Comparison of ENCODE assay signal across 9 mouse cellular contexts in the genomic region with DNA sequence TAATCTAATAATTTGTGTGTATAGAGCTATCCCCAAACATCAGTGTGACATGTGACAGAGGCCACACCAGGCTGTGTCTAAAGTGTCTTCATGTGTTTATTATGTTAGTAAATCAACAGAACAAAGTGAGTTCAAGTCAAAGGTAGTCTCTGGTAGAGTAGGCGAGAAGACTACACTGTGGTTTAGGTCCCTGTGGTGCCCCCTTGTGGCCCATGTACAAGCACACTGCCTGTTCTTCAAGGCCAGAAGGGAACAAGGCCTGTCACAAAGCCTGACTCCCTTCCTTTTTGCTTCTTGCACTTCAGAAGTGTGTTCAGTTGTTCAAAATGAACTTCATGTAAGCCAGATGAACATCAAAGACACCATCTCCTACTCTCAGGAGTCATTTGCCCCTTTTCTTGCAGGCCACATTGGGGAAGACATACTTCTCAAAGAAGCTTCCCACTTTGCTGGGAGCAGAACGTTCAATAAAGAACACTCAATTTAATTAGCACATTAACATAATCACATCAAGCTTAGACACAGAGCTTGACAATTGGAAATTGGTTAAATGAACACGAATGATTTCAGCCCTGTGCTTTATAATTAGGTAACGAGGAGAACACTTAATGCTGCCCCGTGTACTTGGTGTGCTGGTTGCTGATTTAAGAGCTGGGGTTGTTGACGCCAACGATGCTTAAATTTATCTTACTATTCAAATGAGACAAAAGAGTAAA. TPM values are rescaled to one million over a fixed set of nuclear protein-coding genes. Genes with fewer than 3 reads are reported as not detected.
DNase-seq lines count a peak whose midpoint lies in the region; ATAC-seq and TF ChIP-seq lines count a peak whose summit lies in the region.
"Had no signal": no experiment of that assay in that cellular context is flagged by ENCODE, and none has a peak within 500 bp of the region (broad histone marks: within the 10 kb centered on the region; RNA-seq: fewer than 3 reads in every experiment).

No protein-coding gene starts in this region.

- WGBS in hindbrain, embryonic 10.5 days = 79% methylated on average over 7 of the region's 7 CpGs
- WGBS in hindbrain, embryonic 12.5 days = 73% methylated on average over 7 of the region's 7 CpGs
- WGBS in forebrain, embryonic 12.5 days = 44% methylated on average over 7 of the region's 7 CpGs
- 76% methylated on average over 7 of the region's 7 CpGs for WGBS in liver, postnatal 0 days (ENCODE audit: insufficient replicate concordance)

- no peak for ATAC-seq in hindbrain, embryonic 12.5 days (ENCODE audit: low FRiP score)
- peak; percentile 82; the same call in 1 of the 2 replicates for ATAC-seq in forebrain, embryonic 12.5 days (ENCODE audit: low FRiP score)
- no peak for ATAC-seq in liver, postnatal 0 days

- H3K4me1 ChIP-seq in hindbrain, embryonic 10.5 days (replicated peaks) = no peaks in the 10 kb centered on the region; the same call in 1 of the 2 replicates
- no peaks in the 10 kb centered on the region for H3K4me1 ChIP-seq in hindbrain, embryonic 12.5 days
- no peaks in the 10 kb centered on the region; the same call in 1 of the 2 replicates for H3K4me1 ChIP-seq in forebrain, embryonic 12.5 days
- H3K4me1 ChIP-seq in liver, postnatal 0 days (ENCODE audit: insufficient read depth) = no peaks in the 10 kb centered on the region
- H3K4me1 ChIP-seq: hindbrain, embryonic 15.5 days had no signal

- no peak overlapping the region for H3K4me3 ChIP-seq in hindbrain, embryonic 10.5 days
- no peak overlapping the region for H3K4me3 ChIP-seq in hindbrain, embryonic 12.5 days
- no peak overlapping the region for H3K4me3 ChIP-seq in forebrain, embryonic 12.5 days (replicated peaks)
- no peak overlapping the region for H3K4me3 ChIP-seq in liver, postnatal 0 days (ENCODE audit: low read depth, low read length)
- H3K4me3 ChIP-seq: hindbrain, embryonic 15.5 days had no signal

- no peaks in the 10 kb centered on the region for H3K27me3 ChIP-seq in hindbrain, embryonic 10.5 days (ENCODE audit: insufficient read depth, poor library complexity, severe bottlenecking)
- H3K27me3 ChIP-seq in hindbrain, embryonic 12.5 days = no peaks in the 10 kb centered on the region
- no peaks in the 10 kb centered on the region for H3K27me3 ChIP-seq in forebrain, embryonic 12.5 days
- H3K27me3 ChIP-seq in liver, postnatal 0 days (ENCODE audit: insufficient read depth, low read length) = no peaks in the 10 kb centered on the region
- H3K27me3 ChIP-seq: hindbrain, embryonic 15.5 days had no signal

- no peaks in the 10 kb centered on the region for H3K9me3 ChIP-seq in hindbrain, embryonic 10.5 days
- no peaks in the 10 kb centered on the region for H3K9me3 ChIP-seq in hindbrain, embryonic 12.5 days (replicated peaks)
- no peaks in the 10 kb centered on the region for H3K9me3 ChIP-seq in forebrain, embryonic 12.5 days
- H3K9me3 ChIP-seq in liver, postnatal 0 days (ENCODE audit: low read length) = no peaks in the 10 kb centered on the region
- H3K9me3 ChIP-seq: hindbrain, embryonic 15.5 days had no signal

- TF ChIP-seq CTCF in liver, postnatal 0 days (IDR thresholded peaks at IDR 0.05; ENCODE audit: low read depth) = peak; percentile 37

- no peak overlapping the region for H3K4me2 ChIP-seq in hindbrain, embryonic 12.5 days (replicated peaks)
- no peak overlapping the region for H3K4me2 ChIP-seq in forebrain, embryonic 12.5 days
- no peak overlapping the region for H3K4me2 ChIP-seq in liver, postnatal 0 days (ENCODE audit: low read depth, low read length)
- H3K4me2 ChIP-seq: hindbrain, embryonic 15.5 days had no signal

- H3K36me3 ChIP-seq in hindbrain, embryonic 10.5 days = no peaks in the 10 kb centered on the region
- H3K36me3 ChIP-seq in hindbrain, embryonic 12.5 days = no peaks in the 10 kb centered on the region
- H3K36me3 ChIP-seq in forebrain, embryonic 12.5 days (replicated peaks) = no peaks in the 10 kb centered on the region
- no peaks in the 10 kb centered on the region for H3K36me3 ChIP-seq in liver, postnatal 0 days (replicated peaks; ENCODE audit: insufficient read depth, low read length)
- H3K36me3 ChIP-seq: hindbrain, embryonic 15.5 days had no signal

- H3K9ac ChIP-seq in hindbrain, embryonic 12.5 days = no peak overlapping the region
- H3K9ac ChIP-seq in forebrain, embryonic 12.5 days = no peak overlapping the region
- no peak overlapping the region for H3K9ac ChIP-seq in liver, postnatal 0 days (replicated peaks)
- H3K9ac ChIP-seq: hindbrain, embryonic 15.5 days had no signal

- H3K27ac ChIP-seq in hindbrain, embryonic 10.5 days = no peak overlapping the region
- H3K27ac ChIP-seq in hindbrain, embryonic 12.5 days = no peak overlapping the region
- H3K27ac ChIP-seq in forebrain, embryonic 12.5 days = no peak overlapping the region
- H3K27ac ChIP-seq in liver, postnatal 0 days (ENCODE audit: low read depth) = no peak overlapping the region
- H3K27ac ChIP-seq: hindbrain, embryonic 15.5 days had no signal

- TF ChIP-seq EP300 in liver, postnatal 0 days (IDR thresholded peaks at IDR 0.05; ENCODE audit: low read depth) = no peak

- DNase-seq in hindbrain, embryonic 10.5 days (ENCODE audit: low spot score) = peak; percentile 43
- DNase-seq in thymus, postnatal 14 days = peak; percentile 10
- DNase-seq in thymus, postnatal 25 days = no peak
- peak; percentile 22 for DNase-seq in liver, postnatal 0 days
- DNase-seq in ovary, adult 18-20 months (ENCODE audit: low spot score) = no peak
- no peak for DNase-seq in gastrocnemius, postnatal 4 days (ENCODE audit: low spot score in 2 of 2)

RNA-seq across cellular contexts. Expression of gene Arnt2, which starts 14.9 kb away (rescaled TPM):
- polyA plus RNA-seq in hindbrain, embryonic 10.5 days (2016; fragmentation: Nextera tagmentation; extraction: Ambion mirVana) = 22.6 and 30.1 TPM in 2 replicates
- 57.6 and 64.2 TPM in 2 replicates for polyA plus RNA-seq in hindbrain, embryonic 12.5 days (2016; fragmentation: Nextera tagmentation; extraction: Ambion mirVana)
- 65.9 and 69.2 TPM in 2 replicates for polyA plus RNA-seq in forebrain, embryonic 12.5 days (2016; fragmentation: Nextera tagmentation; extraction: Ambion mirVana)
- polyA plus RNA-seq in liver, postnatal 0 days (2015; fragmentation: Nextera tagmentation; extraction: Ambion mirVana) = 0.17 TPM in 1 of 2 replicates, not detected in the other
- total RNA-seq in gastrocnemius, postnatal 4 days (2021) = 1 to 10 TPM; 6.3 to 6.4 TPM

Comparison
In these comparisons a context has a peak if more than half of its experiments do, and no peak if none do; other contexts are left out.
1. DNase-seq: peak in hindbrain, embryonic 10.5 days (single experiment), thymus, postnatal 14 days (single experiment) and liver, postnatal 0 days (single experiment); none in thymus, postnatal 25 days (single experiment), ovary, adult 18-20 months (single experiment) and gastrocnemius, postnatal 4 days (0 of 2).
2. RNA of gene Arnt2, which starts 14.9 kb away (polyA plus RNA-seq): 65.9 to 69.2 TPM in forebrain, embryonic 12.5 days, 57.6 to 64.2 TPM in hindbrain, embryonic 12.5 days and 22.6 to 30.1 TPM in hindbrain, embryonic 10.5 days; 0.17 TPM in liver, postnatal 0 days; every median in the first group is over 10 times any median in the second.